Mouse (Mus musculus) liver (tissue): ENCODE measurements around the gene Hpca.

ENCODE experiments used
- DNase-seq: peaks from one replicate; pipeline ENCODE4 v3.0.0-alpha.2; 2020; ENCODE audit warnings: mixed read lengths

Hpca gene

DNA sequence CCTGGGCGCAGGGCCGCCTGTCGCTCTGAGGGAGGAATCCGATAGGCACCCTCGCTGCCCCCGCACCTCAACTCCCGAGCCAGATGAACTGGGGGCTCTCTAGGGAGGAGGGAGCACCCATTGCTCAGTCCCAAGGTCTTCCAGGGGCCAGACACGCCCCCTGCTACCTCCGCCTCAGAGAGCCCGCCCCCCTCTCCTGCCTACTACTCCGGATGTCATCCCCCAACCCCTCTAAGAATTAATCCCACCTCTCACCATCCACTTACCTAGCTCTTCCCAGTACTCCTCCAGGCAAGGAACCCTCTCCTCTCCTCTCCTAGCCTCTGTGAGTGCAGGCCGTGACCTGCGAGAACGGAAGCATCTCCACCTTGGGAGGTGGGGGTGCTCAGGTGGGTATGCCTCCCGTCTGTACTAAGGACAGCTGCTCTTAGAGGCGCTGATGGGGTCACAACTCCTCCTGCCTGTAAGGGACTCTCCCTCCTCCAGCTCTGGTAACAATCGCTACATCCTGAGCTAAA is at the start of gene Hpca:
TSS of gene Hpca (minus strand) at position 468 of the 518 bp plus-strand sequence.
- DNase-seq, result no peak

DNA sequence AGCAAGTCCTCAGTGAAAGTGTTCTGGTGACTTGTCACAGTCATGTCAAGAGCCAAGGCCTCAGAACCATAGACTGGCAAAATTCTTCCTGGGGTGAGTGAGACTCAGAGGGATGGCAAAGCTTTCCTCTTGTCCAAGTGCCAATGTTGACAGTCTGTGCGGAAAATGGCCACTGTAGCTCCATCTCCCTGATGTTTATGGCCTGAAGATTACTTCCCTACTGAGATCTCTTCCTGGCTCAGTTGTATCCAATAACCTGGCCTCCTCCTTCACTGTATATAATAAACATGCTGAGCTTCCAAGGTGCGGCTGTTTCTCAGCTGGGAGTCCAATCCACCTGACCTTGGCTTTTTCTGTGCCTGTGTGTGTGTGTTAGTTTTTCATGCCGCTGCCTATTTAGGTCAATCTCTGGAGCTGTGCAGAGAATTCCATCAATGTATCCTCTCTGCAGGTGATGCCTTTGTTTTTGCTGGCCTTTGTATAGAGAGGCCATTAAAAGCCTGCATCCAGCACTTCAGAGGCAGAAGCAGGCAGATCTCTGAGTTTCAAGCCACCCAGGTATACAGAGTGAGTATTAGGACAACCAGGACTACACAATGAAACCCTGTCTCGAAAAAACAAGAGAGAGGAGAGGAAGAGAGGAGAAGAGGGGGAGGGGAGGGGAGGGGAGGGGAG is 39.9 kb upstream of the Hpca start:
- no peak for DNase-seq

GRCm38 (mm10) chr4:129161076-129161475 is 39.2 kb upstream of the Hpca start:
- no peak for DNase-seq

DNA sequence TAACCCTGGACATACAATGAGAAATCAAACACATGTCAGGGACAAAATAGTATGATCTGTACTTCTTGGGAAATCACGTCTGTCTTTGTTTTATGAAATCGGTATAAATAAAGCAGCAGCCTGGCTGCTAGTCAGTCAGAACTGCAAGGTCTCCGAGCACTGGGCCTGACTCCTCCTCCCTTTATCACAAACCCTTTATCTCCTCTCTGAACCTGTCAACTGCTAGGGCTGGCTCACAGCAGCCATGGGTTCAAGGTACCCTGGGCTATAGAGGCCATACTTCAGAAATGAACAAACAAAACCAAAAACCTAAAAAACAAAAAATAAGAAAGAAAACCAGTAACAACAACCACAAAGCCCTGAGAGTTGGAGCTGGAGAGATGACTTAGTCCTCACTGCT is 36.7 kb upstream of the Hpca start:
- DNase-seq, result peak; percentile 64

GRCm38 (mm10) chr4:129157541-129157940 is 35.7 kb upstream of the Hpca start:
- no peak for DNase-seq

DNA sequence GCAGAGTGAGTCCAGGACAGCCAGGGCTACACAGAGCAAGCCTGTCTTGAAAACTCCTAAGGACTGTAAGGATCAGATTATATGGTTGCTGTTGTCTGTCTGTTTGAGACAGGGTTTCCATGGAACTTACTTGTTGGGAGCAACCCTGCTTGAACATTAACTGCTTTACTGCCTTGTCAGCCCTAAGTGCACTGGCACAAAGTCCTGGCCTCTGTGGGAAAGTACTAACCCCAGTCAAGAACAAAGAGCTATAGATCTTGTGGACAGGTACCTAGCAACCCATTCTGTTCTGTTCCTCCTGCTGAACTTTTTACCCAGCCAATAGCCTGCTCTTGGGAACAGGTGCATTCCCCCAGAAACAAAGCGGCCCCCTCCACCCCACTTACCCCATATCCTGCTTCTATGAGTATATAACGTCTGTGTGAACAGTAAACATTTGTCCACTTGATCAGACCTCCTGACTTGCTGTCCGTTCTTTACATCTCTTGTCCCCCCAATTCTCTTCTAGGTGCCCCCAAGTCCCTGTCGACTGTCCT is 29.5 kb upstream of the Hpca start:
- DNase-seq, result no peak

DNA sequence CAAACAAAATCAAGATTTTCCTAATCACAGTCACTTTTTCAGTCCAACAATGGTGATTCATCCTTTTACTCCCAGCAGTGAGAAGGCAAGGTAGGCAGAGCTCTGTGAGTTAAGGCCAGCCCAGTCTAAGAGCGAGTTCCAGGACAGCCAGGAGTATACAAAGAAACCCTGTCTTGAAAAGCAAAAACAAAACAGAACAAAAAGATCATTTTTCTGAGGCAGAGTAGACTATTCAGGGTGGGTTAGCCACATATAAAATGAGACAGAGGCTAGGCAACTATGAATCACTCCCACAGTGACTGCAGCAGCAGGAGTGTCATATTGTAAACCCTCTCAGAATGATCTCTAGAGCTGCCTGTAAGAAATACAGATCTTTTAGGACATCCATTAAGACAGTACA is 27.5 kb upstream of the Hpca start:
- no peak for DNase-seq

- DNase-seq, result no peak
Measured at GRCm38 (mm10) chr4:129147552-129148103, 25.8 kb upstream of the Hpca start.

GRCm38 (mm10) chr4:129146392-129146791 is 24.6 kb upstream of the Hpca start:
- DNase-seq, result no peak

- DNase-seq, result no peak
Measured at GRCm38 (mm10) chr4:129145943-129146342, 24.1 kb upstream of the Hpca start.

GRCm38 (mm10) chr4:129145411-129145810 is 23.6 kb upstream of the Hpca start:
- no peak for DNase-seq

- no peak for DNase-seq
Measured at GRCm38 (mm10) chr4:129144401-129145367, 22.8 kb upstream of the Hpca start.

- DNase-seq, result no peak
Measured at GRCm38 (mm10) chr4:129143509-129143908, 21.7 kb upstream of the Hpca start.

GRCm38 (mm10) chr4:129142439-129143045 is 20.7 kb upstream of the Hpca start:
- no peak for DNase-seq

GRCm38 (mm10) chr4:129141560-129142438 is 20.0 kb upstream of the Hpca start:
- peak; percentile 39 for DNase-seq

- no peak for DNase-seq
Measured at GRCm38 (mm10) chr4:129140808-129141207, 19.0 kb upstream of the Hpca start.

DNA sequence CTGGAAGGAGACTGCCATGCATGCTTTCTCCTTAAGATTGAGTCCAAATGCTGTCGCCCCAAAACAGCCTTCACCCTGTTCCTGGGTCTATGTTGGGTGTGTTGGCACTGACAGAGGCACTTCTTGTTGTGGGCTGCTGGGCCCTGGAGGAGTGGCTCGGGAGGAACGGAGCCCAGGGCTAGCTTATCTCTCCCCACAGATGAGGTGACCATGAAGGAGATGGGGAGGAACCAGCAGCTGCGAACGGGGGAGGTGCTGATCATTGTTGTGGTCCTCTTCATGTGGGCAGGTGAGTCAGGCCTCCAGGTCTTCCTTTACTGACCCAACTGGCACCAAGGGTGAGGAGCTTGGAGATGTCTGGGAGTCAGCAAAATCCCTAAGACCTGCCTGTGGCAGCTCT is 17.8 kb upstream of the Hpca start:
- peak; percentile 85 for DNase-seq

GRCm38 (mm10) chr4:129137392-129138321 is 15.8 kb upstream of the Hpca start:
- DNase-seq, result no peak

DNA sequence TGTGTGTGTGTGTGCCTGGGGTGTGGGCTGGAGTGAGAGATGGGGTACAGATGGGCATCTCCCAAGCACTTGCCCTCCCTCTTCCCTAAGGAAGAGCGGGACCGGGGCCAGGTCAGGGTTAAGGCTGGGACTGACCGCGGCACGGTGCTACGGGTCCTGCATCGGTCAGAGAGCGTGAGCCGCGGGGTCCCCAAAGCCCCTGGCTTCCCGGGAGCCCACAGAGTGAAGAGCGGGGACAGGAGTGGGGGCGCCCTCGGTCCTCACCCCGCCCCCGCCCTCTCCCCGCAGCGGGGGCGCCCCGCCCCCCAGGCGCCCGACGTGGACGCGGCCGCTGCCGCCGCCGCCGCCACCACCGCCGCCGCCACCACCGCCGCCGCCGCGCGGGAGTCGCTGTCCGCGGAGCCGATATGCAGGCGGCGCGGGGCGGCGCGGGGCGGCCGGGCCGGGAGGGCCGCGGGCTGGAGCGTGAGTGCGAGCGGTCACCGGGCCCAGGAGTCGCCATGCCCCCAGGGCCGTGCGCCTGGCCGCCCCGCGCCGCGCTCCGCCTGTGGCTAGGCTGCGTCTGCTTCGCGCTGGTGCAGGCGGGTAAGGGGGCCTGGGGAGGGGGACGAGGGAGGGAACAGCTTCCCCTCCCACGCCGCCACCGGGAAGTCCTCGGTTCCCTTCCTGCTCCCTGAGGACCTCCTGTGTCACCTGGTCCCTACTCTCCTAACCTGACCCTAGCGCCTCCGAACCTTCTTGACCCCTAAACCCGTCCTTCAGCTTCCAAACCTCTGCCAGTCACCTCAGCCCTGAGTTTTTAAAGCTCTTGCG is 14.9 kb upstream of the Hpca start, which contains the start of gene Fndc5:
TSS of gene Fndc5 (plus strand) at position 421 of the 813 bp plus-strand sequence.
- no peak for DNase-seq

- no peak for DNase-seq
Measured at GRCm38 (mm10) chr4:129136189-129136578, 14.3 kb upstream of the Hpca start.
